Mouse (Mus musculus): ENCODE data around the gene Idh2.

- no peak for TF ChIP-seq CTCF (IDR thresholded peaks at IDR 0.05; ENCODE audit: low read depth, low read length)
- TF ChIP-seq EP300 (IDR thresholded peaks at IDR 0.05; ENCODE audit: insufficient read depth, low read depth, low read length): no peak
- no peak for TF ChIP-seq POLR2A (IDR thresholded peaks at IDR 0.05; ENCODE audit: insufficient read depth, low read length)
Observed at GRCm38 (mm10) chr7:80135173-80135532, 20.0 kb upstream of the Idh2 start.

All from ES-Bruce4 (cell line).